Mouse (Mus musculus): Measurements from ENCODE around the gene Chrd. TPM values are rescaled to one million over a fixed set of nuclear protein-coding genes. Genes with fewer than 3 reads are reported as not detected.

Gene Chrd
- polyA plus RNA-seq, 1 experiment from 2014 or later: 0.37 TPM

DNA sequence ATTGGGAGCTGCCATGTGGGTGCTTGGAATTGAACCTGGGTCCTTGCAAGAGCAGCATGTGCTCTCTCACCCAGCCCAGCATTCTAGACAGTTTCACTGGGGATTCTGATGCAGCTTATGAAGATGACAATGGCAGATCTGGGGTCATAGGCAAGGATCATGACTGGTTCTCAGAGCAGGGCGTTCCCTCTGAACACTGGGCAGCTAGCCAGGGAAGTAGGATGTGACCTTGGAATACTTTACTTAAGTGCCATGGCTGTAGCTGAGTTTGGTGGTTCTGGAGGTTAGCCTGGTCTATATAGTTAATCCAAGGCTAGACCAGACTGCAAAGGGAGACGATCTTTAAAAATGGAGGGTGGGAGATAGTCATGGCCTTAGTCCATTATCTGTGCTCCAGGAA, 51.0 kb downstream of the Chrd start:
- 62% methylated on average over 2 of the region's 2 CpGs for WGBS (ENCODE audit: insufficient replicate concordance)
- Histone ChIP-seq H3K27ac (replicated peaks) (no peak overlapping the region), H3K4me3 (replicated peaks) (no peak overlapping the region)

DNA sequence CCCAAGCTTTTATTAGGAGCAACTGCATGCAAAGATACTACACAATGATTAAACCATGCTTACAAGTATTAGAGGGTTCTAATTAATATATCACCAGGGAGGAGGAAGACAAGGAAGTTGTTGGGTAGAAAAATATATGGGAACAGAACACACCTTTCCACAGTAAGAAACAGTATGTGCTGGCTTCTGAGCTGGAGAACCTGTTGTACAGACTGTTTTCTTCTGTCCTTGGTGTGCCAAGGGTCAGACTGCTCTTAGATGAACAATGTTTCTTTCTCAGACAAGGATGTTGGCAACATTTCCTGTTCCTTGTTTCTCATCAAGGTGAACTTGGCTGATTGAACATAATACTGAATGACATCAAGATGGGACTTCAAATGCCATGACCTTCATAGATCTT, 51.8 kb downstream of the Chrd start:
- Histone ChIP-seq H3K36me3 (replicated peaks) (no peaks in the 10 kb centered on the region), H3K9me3 (replicated peaks) (no peaks in the 10 kb centered on the region), H3K4me2 (no peak overlapping the region), H3K4me3 (replicated peaks) (no peak overlapping the region), H3K9ac (no peak overlapping the region), H3K4me1 (replicated peaks) (no peaks in the 10 kb centered on the region), H3K27ac (replicated peaks) (no peak overlapping the region), H3K27me3 (no peaks in the 10 kb centered on the region)
- no peak for ATAC-seq (ENCODE audit: insufficient read depth)

More for the DNA sequence above, 51.0 kb downstream of the Chrd start:
- Histone ChIP-seq H3K27me3 (no peaks in the 10 kb centered on the region), H3K9me3 (replicated peaks) (no peaks in the 10 kb centered on the region), H3K4me1 (replicated peaks) (no peaks in the 10 kb centered on the region), H3K36me3 (replicated peaks) (no peaks in the 10 kb centered on the region), H3K9ac (no peak overlapping the region), H3K4me2 (no peak overlapping the region)
- ATAC-seq (ENCODE audit: insufficient read depth): no peak

DNA sequence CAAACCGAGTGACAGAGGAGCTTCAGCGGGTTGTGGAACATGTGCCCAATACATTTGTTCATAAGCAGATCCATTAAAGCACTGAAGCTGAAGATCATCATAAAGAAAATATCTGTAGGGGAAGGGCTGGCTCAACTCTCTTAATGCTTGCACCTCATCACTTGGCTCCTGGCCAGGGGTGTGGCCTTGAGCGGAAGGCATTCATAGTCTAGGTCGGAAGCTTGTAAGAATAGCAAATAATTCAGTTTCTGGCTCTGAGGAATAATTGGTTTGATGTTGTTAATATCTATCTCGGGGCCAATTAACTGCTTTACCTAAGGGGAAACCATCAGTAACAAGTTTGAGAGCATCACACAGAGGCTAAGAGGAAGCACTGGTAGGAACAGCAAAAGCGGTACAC, 53.6 kb downstream of the Chrd start:
- no peak for ATAC-seq (ENCODE audit: insufficient read depth)
- 66% methylated on average over 6 of the region's 6 CpGs for WGBS (ENCODE audit: insufficient replicate concordance)
- Histone ChIP-seq H3K36me3 (replicated peaks) (no peaks in the 10 kb centered on the region), H3K4me2 (no peak overlapping the region), H3K27ac (replicated peaks) (no peak overlapping the region), H3K4me3 (replicated peaks) (no peak overlapping the region), H3K4me1 (replicated peaks) (no peaks in the 10 kb centered on the region), H3K9ac (no peak overlapping the region), H3K27me3 (no peaks in the 10 kb centered on the region), H3K9me3 (replicated peaks) (no peaks in the 10 kb centered on the region)

DNA sequence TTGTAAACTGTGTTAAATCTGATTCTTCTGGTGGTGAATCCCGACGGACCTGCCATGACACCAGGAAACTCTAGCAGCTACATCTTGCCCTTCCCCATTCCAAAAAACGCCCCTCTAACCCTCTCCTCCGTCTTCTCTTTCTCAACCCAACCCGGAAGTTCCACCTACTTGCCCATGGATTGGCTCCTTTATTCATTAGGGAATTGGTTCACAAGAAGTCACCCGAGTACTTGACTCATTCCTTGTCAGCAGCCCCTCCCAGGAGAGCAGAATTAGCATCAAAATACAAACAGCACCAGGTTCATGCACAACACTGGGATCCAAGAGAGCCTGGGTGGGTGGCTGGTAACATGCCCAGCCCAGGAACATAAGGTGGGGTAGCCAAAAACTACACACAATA, 58.9 kb downstream of the Chrd start:
- no peak for ATAC-seq (ENCODE audit: insufficient read depth)
- 44% methylated on average over 6 of the region's 6 CpGs for whole genome bisulfite sequencing (ENCODE audit: insufficient replicate concordance)
- no peaks in the 10 kb centered on the region for H3K36me3 ChIP-seq (replicated peaks)
- H3K4me3 ChIP-seq (replicated peaks): no peak overlapping the region
- no peaks in the 10 kb centered on the region for H3K9me3 ChIP-seq (replicated peaks)
- H3K4me1 ChIP-seq (replicated peaks): no peaks in the 10 kb centered on the region
- no peak overlapping the region for H3K27ac ChIP-seq (replicated peaks)
- no peak overlapping the region for H3K9ac ChIP-seq
- H3K4me2 ChIP-seq: no peak overlapping the region
- no peaks in the 10 kb centered on the region for H3K27me3 ChIP-seq

Other genes starting within 250 kb of the Chrd start
- gene Eif2b5, start 234.3 kb upstream of the Chrd start, polyA plus RNA-seq (2015; fragmentation: Nextera tagmentation; extraction: Ambion mirVana): 44.1 and 48.7 TPM in 2 replicates
- gene Dvl3, start 216.1 kb upstream of the Chrd start, polyA plus RNA-seq (2015; fragmentation: Nextera tagmentation; extraction: Ambion mirVana): 3.8 and 4.8 TPM in 2 replicates
- 386 and 395 TPM in 2 replicates for gene Ap2m1, start 197.6 kb upstream of the Chrd start, polyA plus RNA-seq (2015; fragmentation: Nextera tagmentation; extraction: Ambion mirVana)
- 24.6 and 28.4 TPM in 2 replicates for gene Abcf3, start 184.6 kb upstream of the Chrd start, polyA plus RNA-seq (2015; fragmentation: Nextera tagmentation; extraction: Ambion mirVana)
- gene Vwa5b2, start 143.7 kb upstream of the Chrd start, polyA plus RNA-seq (2015; fragmentation: Nextera tagmentation; extraction: Ambion mirVana): 0.21 and 0.33 TPM in 2 replicates
- gene Eef1akmt4, start 121.5 kb upstream of the Chrd start, polyA plus RNA-seq (2015; fragmentation: Nextera tagmentation; extraction: Ambion mirVana): 16.0 and 16.2 TPM in 2 replicates
- 0.08 TPM in 1 of 2 replicates, not detected in the other for gene Gm49333, start 121.5 kb upstream of the Chrd start, polyA plus RNA-seq (2015; fragmentation: Nextera tagmentation; extraction: Ambion mirVana)
- gene Alg3, start 121.4 kb upstream of the Chrd start, polyA plus RNA-seq (2015; fragmentation: Nextera tagmentation; extraction: Ambion mirVana): 20.7 and 22.9 TPM in 2 replicates
- 0.10 and 0.12 TPM in 2 replicates for gene Camk2n2, start 111.8 kb upstream of the Chrd start, polyA plus RNA-seq (2015; fragmentation: Nextera tagmentation; extraction: Ambion mirVana)
- gene Ece2, start 103.3 kb upstream of the Chrd start, polyA plus RNA-seq (2015; fragmentation: Nextera tagmentation; extraction: Ambion mirVana): 0.10 TPM in 1 of 2 replicates, not detected in the other
- 164 and 171 TPM in 2 replicates for gene Psmd2, start 81.5 kb upstream of the Chrd start, polyA plus RNA-seq (2015; fragmentation: Nextera tagmentation; extraction: Ambion mirVana)
- gene Eif4g1, start 64.8 kb upstream of the Chrd start, polyA plus RNA-seq (2015; fragmentation: Nextera tagmentation; extraction: Ambion mirVana): 86.2 and 98.5 TPM in 2 replicates
- gene Fam131a, start 39.9 kb upstream of the Chrd start, polyA plus RNA-seq (2015; fragmentation: Nextera tagmentation; extraction: Ambion mirVana): 1.3 and 1.8 TPM in 2 replicates
- gene Polr2h, start 15.5 kb upstream of the Chrd start, polyA plus RNA-seq (2015; fragmentation: Nextera tagmentation; extraction: Ambion mirVana): 36.4 and 39.3 TPM in 2 replicates
- 9.5 and 13.7 TPM in 2 replicates for gene Clcn2, start 15.4 kb upstream of the Chrd start, polyA plus RNA-seq (2015; fragmentation: Nextera tagmentation; extraction: Ambion mirVana)
- gene Thpo, start 1.4 kb downstream of the Chrd start, polyA plus RNA-seq (2015; fragmentation: Nextera tagmentation; extraction: Ambion mirVana): 5.0 and 5.6 TPM in 2 replicates